Mouse (Mus musculus): ENCODE results near the gene Tnfrsf9. TPM values are rescaled to one million over a fixed set of nuclear protein-coding genes. Genes with fewer than 3 reads are reported as not detected.

Tnfrsf9 gene
- polyA plus RNA-seq, 1 experiment = 0.08 TPM

DNA sequence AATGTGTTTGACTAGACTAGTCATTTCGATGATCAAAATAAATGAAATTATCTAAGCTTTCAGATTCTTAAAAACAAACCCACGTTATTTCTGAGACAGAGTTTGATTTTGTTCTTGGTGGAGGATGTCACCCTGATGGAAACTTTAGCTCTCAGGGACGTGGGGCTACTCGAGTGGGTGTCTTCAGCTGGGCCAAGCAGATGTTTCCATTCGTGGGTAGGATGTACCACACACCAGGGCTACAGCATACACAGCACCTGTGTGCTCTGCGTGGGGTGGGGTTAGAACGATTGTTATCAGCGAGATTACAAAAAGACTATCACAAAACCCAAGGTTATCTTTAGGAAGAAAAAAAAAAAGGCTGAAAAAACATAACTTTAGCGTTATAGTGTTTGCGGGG is 36.6 kb downstream of the Tnfrsf9 start:
- H3ac ChIP-seq (ENCODE audit: control insufficient read depth, insufficient read length, low read depth) = no peak overlapping the region
- no peaks in the 10 kb centered on the region for H3K79me2 ChIP-seq (ENCODE audit: control insufficient read depth, insufficient read depth)
- TF ChIP-seq CTCF (IDR thresholded peaks at IDR 0.05; ENCODE audit: control insufficient read depth, insufficient read depth, insufficient read length) (no peak), FOSL1 (IDR thresholded peaks at IDR 0.05; ENCODE audit: insufficient read depth, low read length, poor library complexity, severe bottlenecking) (no peak), MAX (IDR thresholded peaks at IDR 0.05) (no peak), USF1 (IDR thresholded peaks at IDR 0.05; ENCODE audit: low read depth) (no peak), MYOG (IDR thresholded peaks at IDR 0.05; ENCODE audit: control insufficient read depth, extremely low read depth, insufficient read length) (no peak), MYOD1 (IDR thresholded peaks at IDR 0.05; ENCODE audit: control insufficient read depth, insufficient read length, low read depth) (no peak), CEBPB (IDR thresholded peaks at IDR 0.05; ENCODE audit: low read depth) (no peak)
- no peaks in the 10 kb centered on the region for H3K79me3 ChIP-seq (ENCODE audit: low read depth)
- H3K27me3 ChIP-seq (ENCODE audit: control insufficient read depth, insufficient read depth, insufficient read length) = peaks cover 33% of the 10 kb centered on the region
- no peak overlapping the region for H3K4me3 ChIP-seq (ENCODE audit: insufficient read depth, poor library complexity, severe bottlenecking)
- no peaks in the 10 kb centered on the region for H3K36me3 ChIP-seq (ENCODE audit: control insufficient read depth, insufficient read depth)

- H3K4me3 ChIP-seq (ENCODE audit: insufficient read depth, poor library complexity, severe bottlenecking) = no peak overlapping the region
- H3ac ChIP-seq (ENCODE audit: control insufficient read depth, insufficient read length, low read depth) = no peak overlapping the region
- TF ChIP-seq MYOG (IDR thresholded peaks at IDR 0.05; ENCODE audit: control insufficient read depth, extremely low read depth, insufficient read length) = no peak
- TF ChIP-seq USF1 (IDR thresholded peaks at IDR 0.05; ENCODE audit: low read depth) = no peak
- TF ChIP-seq CTCF (IDR thresholded peaks at IDR 0.05; ENCODE audit: control insufficient read depth, insufficient read depth, insufficient read length) = no peak
- no peak for TF ChIP-seq MAX (IDR thresholded peaks at IDR 0.05)
- no peak for TF ChIP-seq FOSL1 (IDR thresholded peaks at IDR 0.05; ENCODE audit: insufficient read depth, low read length, poor library complexity, severe bottlenecking)
- TF ChIP-seq MYOD1 (IDR thresholded peaks at IDR 0.05; ENCODE audit: control insufficient read depth, insufficient read length, low read depth) = no peak
- TF ChIP-seq CEBPB (IDR thresholded peaks at IDR 0.05; ENCODE audit: low read depth) = no peak
- no peaks in the 10 kb centered on the region for H3K79me2 ChIP-seq (ENCODE audit: control insufficient read depth, insufficient read depth)
- no peaks in the 10 kb centered on the region for H3K36me3 ChIP-seq (ENCODE audit: control insufficient read depth, insufficient read depth)
- peaks cover 10% of the 10 kb centered on the region for H3K27me3 ChIP-seq (ENCODE audit: control insufficient read depth, insufficient read depth, insufficient read length)
- no peaks in the 10 kb centered on the region for H3K79me3 ChIP-seq (ENCODE audit: low read depth)
Observed at GRCm38 (mm10) chr4:150956369-150957105, 42.2 kb downstream of the Tnfrsf9 start.

GRCm38 (mm10) chr4:150957106-150957458 is 42.7 kb downstream of the Tnfrsf9 start:
- H3K79me2 ChIP-seq (ENCODE audit: control insufficient read depth, insufficient read depth) = no peaks in the 10 kb centered on the region
- H3K79me3 ChIP-seq (ENCODE audit: low read depth) = no peaks in the 10 kb centered on the region
- no peak overlapping the region for H3K4me3 ChIP-seq (ENCODE audit: insufficient read depth, poor library complexity, severe bottlenecking)
- peaks cover 6% of the 10 kb centered on the region for H3K27me3 ChIP-seq (ENCODE audit: control insufficient read depth, insufficient read depth, insufficient read length)
- no peak for TF ChIP-seq CEBPB (IDR thresholded peaks at IDR 0.05; ENCODE audit: low read depth)
- TF ChIP-seq USF1 (IDR thresholded peaks at IDR 0.05; ENCODE audit: low read depth) = no peak
- H3K36me3 ChIP-seq (ENCODE audit: control insufficient read depth, insufficient read depth) = no peaks in the 10 kb centered on the region
- no peak overlapping the region for H3ac ChIP-seq (ENCODE audit: control insufficient read depth, insufficient read length, low read depth)

DNA sequence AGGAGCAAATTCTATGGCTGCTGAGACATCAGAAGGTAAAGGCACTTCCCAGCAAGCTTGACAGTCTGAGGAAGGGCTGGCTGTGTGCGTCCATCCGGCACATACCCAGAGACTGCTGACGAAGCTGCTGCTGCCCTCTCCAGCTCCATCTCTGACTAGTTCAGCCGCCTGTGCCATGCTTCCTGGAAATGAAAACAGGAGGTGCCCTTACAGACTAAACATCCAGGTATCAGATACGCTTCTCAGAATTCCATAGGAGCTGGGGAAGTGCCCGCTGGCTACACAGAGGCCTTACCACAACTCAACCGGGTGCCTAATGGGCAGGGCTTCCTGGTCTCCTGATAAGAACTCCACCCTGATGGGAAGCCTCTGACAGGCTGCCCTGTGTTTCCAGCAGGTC is 44.2 kb downstream of the Tnfrsf9 start:
- no peak overlapping the region for H3ac ChIP-seq (ENCODE audit: control insufficient read depth, insufficient read length, low read depth)
- H3K36me3 ChIP-seq (ENCODE audit: control insufficient read depth, insufficient read depth) = no peaks in the 10 kb centered on the region
- H3K79me3 ChIP-seq (ENCODE audit: low read depth) = no peaks in the 10 kb centered on the region
- no peaks in the 10 kb centered on the region for H3K79me2 ChIP-seq (ENCODE audit: control insufficient read depth, insufficient read depth)
- TF ChIP-seq MYOD1 (IDR thresholded peaks at IDR 0.05; ENCODE audit: control insufficient read depth, insufficient read length, low read depth) (no peak), CTCF (IDR thresholded peaks at IDR 0.05; ENCODE audit: control insufficient read depth, insufficient read depth, insufficient read length) (no peak), USF1 (IDR thresholded peaks at IDR 0.05; ENCODE audit: low read depth) (no peak), MAX (IDR thresholded peaks at IDR 0.05) (no peak), CEBPB (IDR thresholded peaks at IDR 0.05; ENCODE audit: low read depth) (no peak), FOSL1 (IDR thresholded peaks at IDR 0.05; ENCODE audit: insufficient read depth, low read length, poor library complexity, severe bottlenecking) (no peak), MYOG (IDR thresholded peaks at IDR 0.05; ENCODE audit: control insufficient read depth, extremely low read depth, insufficient read length) (no peak)
- peaks cover 5% of the 10 kb centered on the region for H3K27me3 ChIP-seq (ENCODE audit: control insufficient read depth, insufficient read depth, insufficient read length)
- H3K4me3 ChIP-seq (ENCODE audit: insufficient read depth, poor library complexity, severe bottlenecking) = no peak overlapping the region

DNA sequence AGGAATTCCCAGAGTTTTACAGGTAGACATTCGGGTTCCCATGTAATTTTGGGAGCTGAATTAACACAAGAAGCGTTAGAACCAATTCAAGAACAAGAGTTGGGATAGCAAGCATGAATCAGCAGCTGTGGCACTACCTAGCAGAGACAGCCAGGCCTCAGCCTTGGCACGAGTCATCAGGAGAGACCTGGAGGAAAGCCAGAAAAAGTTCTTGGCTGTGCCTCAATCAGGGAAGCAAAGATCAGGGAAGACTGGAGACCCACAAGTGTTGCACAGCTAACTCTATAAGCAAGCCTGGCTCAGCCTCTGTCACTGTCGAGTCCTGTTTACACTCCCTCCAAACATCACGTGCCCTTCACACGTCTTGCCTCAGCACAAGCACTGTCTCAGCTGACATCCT is 47.9 kb downstream of the Tnfrsf9 start:
- H3K36me3 ChIP-seq (ENCODE audit: control insufficient read depth, insufficient read depth) = no peaks in the 10 kb centered on the region
- no peaks in the 10 kb centered on the region for H3K27me3 ChIP-seq (ENCODE audit: control insufficient read depth, insufficient read depth, insufficient read length)
- no peak overlapping the region for H3K4me3 ChIP-seq (ENCODE audit: insufficient read depth, poor library complexity, severe bottlenecking)
- no peak overlapping the region for H3ac ChIP-seq (ENCODE audit: control insufficient read depth, insufficient read length, low read depth)
- TF ChIP-seq MAX (IDR thresholded peaks at IDR 0.05) (no peak), CTCF (IDR thresholded peaks at IDR 0.05; ENCODE audit: control insufficient read depth, insufficient read depth, insufficient read length) (no peak)
- no peaks in the 10 kb centered on the region for H3K79me3 ChIP-seq (ENCODE audit: low read depth)
- no peaks in the 10 kb centered on the region for H3K79me2 ChIP-seq (ENCODE audit: control insufficient read depth, insufficient read depth)

DNA sequence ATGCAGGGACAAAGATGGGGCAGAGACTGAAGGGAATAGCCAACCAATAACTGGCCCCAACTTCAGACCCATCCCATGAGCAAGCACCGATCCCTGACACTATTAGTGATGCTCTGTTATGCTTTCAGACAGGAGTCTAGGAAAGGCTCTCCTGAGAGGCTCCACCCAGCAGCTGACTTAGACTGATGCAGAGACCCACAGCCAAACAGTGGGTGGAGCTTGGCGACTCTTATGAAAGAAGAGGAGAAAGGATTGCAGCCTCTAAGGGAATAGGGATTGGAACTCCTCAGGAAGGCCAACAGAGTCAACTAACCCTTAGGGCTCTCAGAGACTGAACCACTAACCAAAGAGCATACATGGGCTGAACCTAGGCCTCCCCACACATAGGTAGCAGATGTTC is 49.3 kb downstream of the Tnfrsf9 start:
- Histone ChIP-seq H3ac (ENCODE audit: control insufficient read depth, insufficient read length, low read depth) (no peak overlapping the region), H3K79me3 (ENCODE audit: low read depth) (no peaks in the 10 kb centered on the region), H3K36me3 (ENCODE audit: control insufficient read depth, insufficient read depth) (no peaks in the 10 kb centered on the region), H3K79me2 (ENCODE audit: control insufficient read depth, insufficient read depth) (no peaks in the 10 kb centered on the region), H3K27me3 (ENCODE audit: control insufficient read depth, insufficient read depth, insufficient read length) (no peaks in the 10 kb centered on the region), H3K4me3 (ENCODE audit: insufficient read depth, poor library complexity, severe bottlenecking) (no peak overlapping the region)
- no peak for TF ChIP-seq MYOD1 (IDR thresholded peaks at IDR 0.05; ENCODE audit: control insufficient read depth, insufficient read length, low read depth)
- no peak for TF ChIP-seq FOSL1 (IDR thresholded peaks at IDR 0.05; ENCODE audit: insufficient read depth, low read length, poor library complexity, severe bottlenecking)
- no peak for TF ChIP-seq CEBPB (IDR thresholded peaks at IDR 0.05; ENCODE audit: low read depth)
- TF ChIP-seq CTCF (IDR thresholded peaks at IDR 0.05; ENCODE audit: control insufficient read depth, insufficient read depth, insufficient read length) = no peak
- no peak for TF ChIP-seq MYOG (IDR thresholded peaks at IDR 0.05; ENCODE audit: control insufficient read depth, extremely low read depth, insufficient read length)
- TF ChIP-seq USF1 (IDR thresholded peaks at IDR 0.05; ENCODE audit: low read depth) = no peak
- no peak for TF ChIP-seq MAX (IDR thresholded peaks at IDR 0.05)
